Mouse (Mus musculus) right cerebral cortex, adult 18-20 months (tissue): ENCODE data around the gene Fam217b.

ENCODE experiments used
- DNase-seq: peaks from one replicate; pipeline ENCODE4 v3.0.0; 2022; ENCODE audit warnings: mixed read lengths

Fam217b gene

DNA sequence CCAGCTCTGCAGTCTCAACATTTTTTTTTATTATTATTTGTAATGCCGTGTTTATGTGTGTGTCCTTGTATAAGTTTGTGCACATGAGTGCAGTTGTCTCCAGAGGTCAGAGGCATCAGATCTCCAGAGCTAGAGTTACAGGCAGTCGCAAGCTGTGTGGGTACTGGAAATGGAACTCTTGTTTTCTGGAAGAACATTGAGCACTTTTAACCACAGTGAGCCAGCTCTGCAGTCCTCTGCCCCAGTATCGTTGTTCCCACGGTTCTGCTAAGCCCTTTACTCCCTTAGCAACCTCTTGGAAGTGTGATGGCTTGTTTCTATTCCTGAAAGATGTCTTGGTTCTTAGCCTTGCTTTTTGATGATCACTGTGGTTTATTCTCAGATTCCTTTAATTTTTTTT lies 35.1 kb downstream of the Fam217b start:
- DNase-seq = no peak

DNA sequence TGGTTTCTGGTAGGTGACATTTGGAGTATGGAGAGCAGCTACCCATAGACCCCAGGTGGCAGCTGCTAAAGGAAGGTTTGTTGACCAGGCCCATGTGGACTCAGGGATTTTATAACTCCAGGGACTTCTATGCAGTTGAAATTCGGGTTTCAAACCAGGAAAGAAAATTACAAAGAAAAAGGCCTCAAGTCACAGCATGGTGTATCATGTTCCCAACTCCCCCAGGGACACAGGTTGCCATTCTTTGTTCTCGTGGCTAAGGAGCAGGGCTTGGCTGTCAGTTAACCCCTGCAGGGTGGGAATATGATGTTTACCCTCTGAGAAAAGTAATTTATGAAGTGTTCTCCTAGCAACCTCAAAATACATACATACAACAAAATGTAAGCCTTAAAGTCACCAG lies 35.9 kb downstream of the Fam217b start:
- no peak for DNase-seq

DNA sequence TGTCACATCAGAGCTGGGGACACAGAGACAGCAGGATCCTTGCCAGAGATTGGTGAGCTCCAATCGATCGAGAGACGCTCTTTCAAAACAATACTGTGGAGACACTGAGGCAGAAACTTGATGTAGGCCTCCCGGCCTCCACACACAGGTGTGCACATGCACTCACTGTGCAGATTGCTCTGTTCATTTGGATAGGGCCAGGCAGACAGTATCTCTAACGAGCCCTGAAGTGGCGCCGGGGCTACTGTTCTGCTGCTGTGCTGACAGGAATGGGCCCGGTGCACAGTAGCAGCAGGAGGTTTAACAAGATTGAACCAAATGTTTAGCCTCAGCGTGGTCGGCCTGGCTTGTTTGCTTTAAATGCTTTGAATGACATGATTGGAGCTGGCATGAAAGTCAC lies 36.6 kb downstream of the Fam217b start:
- DNase-seq = no peak

DNA sequence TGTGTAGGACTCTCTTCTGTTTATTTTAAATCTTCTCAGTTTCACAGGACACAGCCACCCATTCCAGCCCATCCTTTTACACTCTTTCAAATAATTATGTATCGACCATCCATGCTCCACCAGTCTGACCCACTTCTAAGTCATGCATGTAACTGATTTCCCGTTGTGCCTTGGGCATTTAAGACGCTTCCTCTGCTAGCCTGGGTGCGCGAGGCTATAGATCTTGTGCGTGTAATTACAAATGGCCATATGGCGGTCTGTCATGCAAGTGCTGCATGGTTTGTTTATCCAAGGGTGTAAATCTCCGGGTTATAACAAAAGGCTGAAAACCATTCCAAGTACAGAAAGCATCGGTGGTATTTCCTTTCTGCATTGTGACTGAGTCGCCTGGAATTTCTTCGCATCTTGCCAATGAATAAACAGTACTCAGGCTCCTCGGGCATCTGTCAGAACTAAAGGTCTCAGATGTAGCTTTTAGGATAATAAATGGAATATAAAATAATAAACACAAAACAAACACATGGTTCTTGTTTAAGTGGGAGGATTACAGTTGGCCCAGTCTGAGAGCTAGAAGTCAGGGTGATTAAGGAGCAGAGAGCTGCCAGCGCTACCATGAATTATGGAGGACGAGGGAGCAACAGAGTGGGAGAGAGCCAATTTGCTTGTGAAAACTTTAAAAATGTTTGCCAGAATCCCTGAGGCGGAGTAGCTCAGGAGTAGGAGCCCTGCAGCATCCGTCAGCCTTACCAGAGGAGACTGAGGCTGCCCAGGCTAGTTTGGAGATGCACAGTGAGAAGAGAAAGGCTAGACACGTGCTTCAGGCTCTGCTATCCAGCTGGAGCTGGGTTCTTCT lies 40.6 kb downstream of the Fam217b start:
- no peak for DNase-seq

DNA sequence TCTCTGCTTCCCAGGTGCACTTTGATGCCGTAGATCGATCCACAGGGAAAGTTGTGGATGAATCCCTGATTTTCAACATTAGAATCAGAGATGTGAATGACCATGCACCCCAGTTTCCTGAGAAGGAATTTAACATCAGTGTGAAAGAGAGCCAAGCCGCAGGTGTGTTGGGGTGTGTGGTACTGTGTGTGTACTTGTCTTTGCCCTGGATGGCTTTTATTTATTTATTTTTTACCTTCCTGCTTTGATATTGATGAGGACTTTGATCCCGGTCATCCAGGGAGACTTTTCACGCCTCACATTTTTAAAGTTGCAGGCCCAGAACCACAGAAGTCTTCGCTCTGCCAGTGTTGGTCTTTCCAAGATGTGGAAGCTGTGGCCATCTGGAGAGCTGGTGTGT lies 43.1 kb downstream of the Fam217b start:
- DNase-seq = no peak

DNA sequence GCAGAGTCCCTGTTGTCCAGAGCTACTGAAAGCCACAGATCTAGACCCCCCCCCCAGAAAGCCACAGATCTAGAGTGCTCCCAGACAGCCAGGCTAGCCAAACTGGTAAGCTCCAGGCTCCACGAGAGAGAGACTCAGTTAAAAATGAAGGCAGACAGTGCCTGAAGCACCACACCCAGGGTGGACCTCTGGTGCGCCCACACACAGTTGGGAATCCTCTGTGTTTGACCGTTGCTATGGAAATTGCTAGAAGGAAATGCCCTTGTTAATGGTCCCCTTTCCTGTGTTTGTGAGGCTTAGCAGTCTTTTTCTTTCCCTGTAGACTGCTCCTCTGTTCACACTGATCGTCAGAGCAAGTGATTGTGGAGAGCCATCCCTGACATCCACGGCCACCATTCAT lies 46.0 kb downstream of the Fam217b start:
- DNase-seq = no peak

DNA sequence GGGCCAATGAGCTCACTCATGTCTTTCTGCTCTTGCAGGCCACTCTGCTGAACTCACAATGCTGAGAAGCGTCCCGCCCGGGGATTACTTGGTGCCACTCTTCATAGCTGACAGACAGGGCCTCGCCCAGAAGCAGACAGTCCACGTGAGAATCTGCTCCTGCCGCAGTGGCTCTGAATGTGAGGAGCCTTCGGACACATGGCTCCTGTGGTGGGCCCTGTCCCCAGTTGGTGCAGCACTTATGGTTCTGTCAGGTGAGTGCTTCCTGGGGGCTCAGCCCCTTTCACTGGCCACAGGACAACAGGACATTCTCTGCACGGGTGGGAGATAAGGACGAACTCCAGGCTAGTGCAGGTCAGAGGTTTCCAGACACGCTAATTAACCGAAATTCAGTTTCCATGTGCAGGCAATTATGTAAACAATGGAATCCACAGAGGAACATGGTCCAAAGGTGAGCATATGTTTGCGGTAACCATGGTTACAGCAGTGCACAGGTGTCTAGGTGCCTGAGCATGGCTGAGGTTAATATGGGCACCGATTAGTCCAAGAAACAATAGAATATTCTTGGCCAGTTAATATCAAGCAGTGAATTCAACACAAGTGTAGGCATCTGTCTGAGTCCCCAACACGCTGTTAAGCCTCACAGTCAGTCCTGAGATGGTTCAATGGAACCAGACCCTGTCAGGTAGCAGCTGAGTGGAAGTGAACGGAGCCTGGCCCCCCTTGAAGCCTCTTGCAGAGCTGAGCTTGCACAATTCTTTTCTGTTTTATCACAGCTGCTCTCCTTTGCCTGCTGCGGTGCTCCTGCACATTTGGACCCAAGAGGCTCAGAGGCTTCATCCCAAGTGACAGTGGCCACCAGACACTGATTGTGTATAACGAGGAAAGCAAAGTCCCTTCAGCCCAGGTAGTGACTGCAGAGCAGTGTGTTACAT lies 57.5 kb downstream of the Fam217b start:
- no peak for DNase-seq

DNA sequence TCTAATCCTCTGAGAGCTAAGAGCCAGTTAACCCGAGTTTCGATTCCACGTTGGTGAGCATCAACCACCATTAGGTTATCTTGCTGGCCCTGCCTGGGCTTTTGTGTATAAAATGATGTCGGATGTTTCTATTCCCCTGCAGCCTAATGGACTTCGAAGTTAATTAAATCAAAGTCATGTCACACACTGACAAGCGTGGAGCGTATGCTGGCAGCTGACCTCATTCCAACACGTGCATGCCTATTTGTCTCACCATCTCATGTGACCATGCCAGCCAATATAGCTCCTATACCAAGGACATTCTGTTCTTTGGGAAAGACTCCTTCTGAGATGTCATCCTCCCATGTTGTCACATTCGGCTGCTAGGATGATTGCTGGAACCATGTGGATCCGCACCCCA lies 59.6 kb downstream of the Fam217b start:
- DNase-seq = no peak
